Mouse (Mus musculus) kidney, postnatal 0 days (tissue): ENCODE measurements around the gene Tmub2. TPM values are rescaled to one million over a fixed set of nuclear protein-coding genes. Genes with fewer than 3 reads are reported as not detected.

Experiments
- ATAC-seq: fragments of 200-750 bp; cut with Nextera tagmentation; replicated peaks from 2 replicates; pipeline ENCODE4 v1.8.0; 2017; ENCODE audit warnings: low read depth, moderate number of reproducible peaks, moderate TSS enrichment, moderate library complexity; ENCODE audit not compliant: low FRiP score
- DNase-seq: peaks from one replicate; pipeline ENCODE4 v3.0.0-alpha.2; 2016; ENCODE audit warnings: low spot score
- H3K27ac ChIP-seq: fragments of 300-500 bp; sonication (generic); 2 replicates; pipeline ENCODE4 v1.5.1; 2014; ENCODE audit warnings: mild to moderate bottlenecking
- H3K27me3 ChIP-seq: fragments of 300-500 bp; sonication (generic); 2 replicates; pipeline ENCODE4 v1.6.1; 2014; ENCODE audit warnings: low read length, mixed read lengths; ENCODE audit not compliant: insufficient read depth
- H3K36me3 ChIP-seq: fragments of 300-500 bp; sonication (generic); 2 replicates; pipeline ENCODE4 v1.6.1; 2014; ENCODE audit warnings: low read length, mixed read lengths; ENCODE audit not compliant: insufficient read depth
- H3K4me1 ChIP-seq: fragments of 300-500 bp; sonication (generic); replicated peaks from 2 replicates; pipeline ENCODE4 v1.6.1; 2014; ENCODE audit warnings: antibody characterized with exemption, low read length, mixed read lengths; ENCODE audit not compliant: insufficient read depth
- H3K4me2 ChIP-seq: fragments of 300-500 bp; sonication (generic); 2 replicates; pipeline ENCODE4 v1.6.1; 2014; ENCODE audit warnings: mild to moderate bottlenecking, low read length, moderate library complexity, mixed read lengths
- H3K4me3 ChIP-seq: fragments of 300-500 bp; sonication (generic); replicated peaks from 2 replicates; pipeline ENCODE4 v1.5.1; 2014; ENCODE audit warnings: low read depth, low read length
- H3K9ac ChIP-seq: fragments of 300-500 bp; sonication (generic); 2 replicates; pipeline ENCODE4 v1.6.1; 2014; ENCODE audit warnings: low read depth, low read length
- H3K9me3 ChIP-seq: fragments of 300-500 bp; sonication (generic); replicated peaks from 2 replicates; pipeline ENCODE4 v1.6.1; 2016; ENCODE audit warnings: low read length, inconsistent platforms, mixed read lengths
- CTCF ChIP-seq: IDR thresholded peaks from 2 replicates; pipeline ENCODE4 v1.5.1; 2016; ENCODE audit warnings: antibody characterized with exemption, low read depth, mild to moderate bottlenecking, moderate library complexity
- WGBS: fragments of 180-500 bp; shearing (Covaris S2); extraction: QIAGEN DNeasy Blood & Tissue Kit; methylation state at CpG from one replicate; pipeline ENCODE4 v1.1.7; 2014; 5-methylcytosine and 5-hydroxymethylcytosine counted together
- polyA plus RNA-seq: library from polyadenylated mRNA; unstranded; fragments of >200 nt; fragmentation: Nextera tagmentation; extraction: Ambion mirVana; gene quantifications from 2 replicates; pipeline ENCODE4 v1.2.1, GENCODE M21; 2015

Gene Tmub2
- polyA plus RNA-seq, 1 experiment from 2014 or later: 46.1 TPM

DNA sequence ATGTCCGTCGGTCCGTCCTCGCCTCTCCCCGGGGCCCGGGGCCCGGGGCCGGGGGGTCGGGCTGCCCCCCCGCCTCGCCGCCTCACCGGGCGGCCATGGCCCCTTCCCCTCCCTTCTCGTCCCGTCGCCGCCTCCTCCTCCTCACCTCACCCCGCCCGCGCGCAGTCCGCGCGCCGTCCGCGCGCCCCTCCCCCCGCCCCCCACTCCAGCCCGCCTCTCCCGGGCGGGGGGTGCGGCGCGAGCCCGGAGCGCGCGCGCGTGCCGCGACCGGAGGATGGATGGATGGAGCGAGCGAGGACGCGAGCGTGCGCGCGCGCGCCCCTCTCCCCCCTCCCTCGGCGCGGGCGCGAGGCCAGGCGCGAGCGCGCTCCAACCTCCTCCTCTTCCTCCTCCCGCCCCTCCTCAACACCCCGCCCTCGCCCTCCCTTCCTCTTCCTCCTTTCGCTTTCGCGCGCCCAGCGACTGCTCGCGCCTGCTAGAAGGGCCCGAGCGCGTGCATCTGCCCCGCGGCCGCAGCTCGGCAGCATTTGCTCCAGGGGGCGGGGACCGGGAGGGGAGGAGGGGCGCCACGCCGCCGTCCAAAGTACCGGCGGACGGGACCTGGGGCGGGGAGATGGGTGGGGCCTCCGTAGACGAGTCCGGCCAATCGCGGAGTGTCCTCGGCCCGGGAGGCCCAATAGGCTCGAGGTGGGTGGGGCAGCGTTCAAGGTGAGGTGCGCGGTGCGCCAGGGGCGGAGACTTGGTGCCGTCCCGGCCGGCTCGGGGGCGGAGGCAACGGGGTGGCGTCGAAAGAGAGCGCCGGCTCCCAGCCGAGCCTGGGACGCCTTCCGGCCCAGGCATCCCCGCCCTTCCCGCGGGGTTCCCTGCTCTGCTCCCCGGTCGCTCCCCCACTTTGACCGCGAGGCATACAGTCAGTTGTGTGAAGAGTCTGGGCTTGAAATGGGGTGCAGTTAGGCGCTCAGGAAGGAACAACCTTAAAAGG lies 12.1 kb downstream of the Tmub2 start, which contains the start of gene Atxn7l3:
Gene Atxn7l3, minus strand, starts transcription at position 141 of the 982 bp plus-strand sequence.
- peak; percentile 99 for DNase-seq
- under 1% methylated on average over 71 of the region's 125 CpGs for WGBS
- H3K27me3 ChIP-seq: no peaks in the 10 kb centered on the region
- peak within 1 kb of the TSS; percentile 96 for H3K27ac ChIP-seq
- TF ChIP-seq CTCF: no peak
- peak within 1 kb of the TSS; percentile 88 for H3K9ac ChIP-seq
- peak within 1 kb of the TSS; percentile 69 for H3K4me2 ChIP-seq
- H3K9me3 ChIP-seq: no peaks in the 10 kb centered on the region
- peaks cover 11% of the 10 kb centered on the region; the same call in 1 of the 2 replicates for H3K4me1 ChIP-seq
- peak within 1 kb of the TSS; percentile 83 for H3K4me3 ChIP-seq
- ATAC-seq: peak; percentile 93
- peaks cover 20% of the 10 kb centered on the region for H3K36me3 ChIP-seq

DNA sequence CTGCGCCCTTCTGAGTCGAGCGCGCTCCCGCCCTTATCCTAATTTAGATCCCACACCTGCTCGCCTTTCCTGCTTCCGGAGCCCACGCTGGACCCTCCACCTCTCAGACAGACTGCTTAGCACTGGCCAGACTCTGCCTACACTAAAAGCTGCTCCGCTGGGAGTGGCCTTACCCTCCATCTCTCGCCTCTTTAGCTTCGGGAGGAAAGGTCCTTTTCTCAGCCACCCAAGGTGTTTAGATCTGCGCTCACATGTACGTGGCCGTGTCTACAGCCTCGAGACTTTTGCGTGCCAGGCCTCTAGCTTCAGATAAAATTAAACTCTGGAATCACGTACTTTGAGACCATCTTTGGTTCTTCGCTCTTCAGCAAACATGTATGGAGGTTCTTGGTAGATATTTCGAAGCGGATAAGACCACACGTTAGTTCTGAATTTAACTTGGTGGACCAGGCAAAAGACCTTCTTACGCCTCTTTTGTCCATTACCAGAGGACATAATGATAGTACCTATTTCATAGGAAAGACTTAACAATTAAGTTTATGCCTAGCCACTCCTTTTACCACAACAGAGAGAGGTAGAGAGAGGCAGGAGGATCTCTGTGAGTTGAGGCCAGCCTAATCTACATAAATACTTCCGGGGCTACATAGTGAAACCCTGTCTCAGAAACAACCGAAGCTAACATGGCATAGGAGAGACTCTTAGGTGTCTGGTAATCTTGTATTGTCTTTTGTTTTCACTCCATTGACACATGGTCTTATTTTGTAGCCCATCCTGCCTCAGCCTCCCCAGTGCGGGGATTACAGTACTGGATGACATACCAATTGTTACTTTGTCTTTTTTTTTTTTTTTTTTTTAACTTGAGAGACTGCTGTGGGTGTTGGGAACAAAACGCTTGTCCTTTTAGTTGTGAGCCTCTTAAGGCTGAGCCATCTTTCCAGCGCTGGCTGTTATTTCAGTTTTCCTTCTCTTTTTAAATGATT lies 13.1 kb downstream of the Tmub2 start:
- Histone ChIP-seq H3K36me3 (peaks cover 11% of the 10 kb centered on the region; the same call in 1 of the 2 replicates), H3K27ac (peak overlapping the region; percentile 96), H3K27me3 (no peaks in the 10 kb centered on the region), H3K4me2 (peak overlapping the region; percentile 69), H3K4me1 (peaks cover 11% of the 10 kb centered on the region; the same call in 1 of the 2 replicates), H3K9ac (peak overlapping the region; percentile 65), H3K4me3 (peak overlapping the region; percentile 83), H3K9me3 (no peaks in the 10 kb centered on the region)
- no peak for DNase-seq
- WGBS: 24% methylated on average over 27 of the region's 27 CpGs
- no peak for TF ChIP-seq CTCF
- peak; percentile 12 for ATAC-seq

DNA sequence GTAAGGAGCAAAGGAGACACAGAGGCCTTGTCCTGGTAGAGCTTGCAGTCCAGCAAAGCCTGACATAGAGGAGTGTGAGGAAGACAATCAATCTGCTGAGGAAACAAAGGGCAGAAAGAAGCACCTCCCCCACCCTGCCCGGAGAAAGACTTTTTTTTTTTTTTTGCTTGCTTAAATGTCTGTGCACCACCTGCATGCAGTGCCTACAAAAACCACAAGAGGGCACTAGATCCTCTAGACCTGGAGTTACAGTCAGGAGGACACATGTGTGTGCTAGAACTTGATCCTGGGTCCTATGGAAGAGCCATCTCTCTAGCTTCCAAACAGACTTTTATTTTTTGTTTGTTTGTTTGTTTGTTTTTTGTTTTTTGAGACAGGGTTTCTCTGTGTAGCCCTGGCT lies 15.1 kb downstream of the Tmub2 start:
- Histone ChIP-seq H3K9ac (no peak overlapping the region), H3K4me1 (peaks cover 8% of the 10 kb centered on the region; the same call in 1 of the 2 replicates), H3K4me2 (no peak overlapping the region), H3K27me3 (no peaks in the 10 kb centered on the region), H3K27ac (no peak overlapping the region), H3K36me3 (no peaks in the 10 kb centered on the region), H3K4me3 (no peak overlapping the region), H3K9me3 (no peaks in the 10 kb centered on the region)
- ATAC-seq (no peak), DNase-seq (peak; percentile 61)
- peak; percentile 74 for TF ChIP-seq CTCF
- 10% methylated on average over 1 of the region's 1 CpGs for WGBS

- no peak for TF ChIP-seq CTCF
- H3K4me3 ChIP-seq: no peak overlapping the region
- H3K27me3 ChIP-seq: no peaks in the 10 kb centered on the region
- no peaks in the 10 kb centered on the region for H3K9me3 ChIP-seq
- no peak for ATAC-seq
- no peak overlapping the region for H3K4me2 ChIP-seq
- WGBS: 42% methylated on average over 2 of the region's 2 CpGs
- no peak overlapping the region for H3K27ac ChIP-seq
- H3K36me3 ChIP-seq: peaks cover 21% of the 10 kb centered on the region; the same call in 1 of the 2 replicates
- no peak overlapping the region for H3K9ac ChIP-seq
- DNase-seq: no peak
- H3K4me1 ChIP-seq: no peaks in the 10 kb centered on the region
Measured at GRCm38 (mm10) chr11:102304141-102304540, 19.4 kb downstream of the Tmub2 start.

DNA sequence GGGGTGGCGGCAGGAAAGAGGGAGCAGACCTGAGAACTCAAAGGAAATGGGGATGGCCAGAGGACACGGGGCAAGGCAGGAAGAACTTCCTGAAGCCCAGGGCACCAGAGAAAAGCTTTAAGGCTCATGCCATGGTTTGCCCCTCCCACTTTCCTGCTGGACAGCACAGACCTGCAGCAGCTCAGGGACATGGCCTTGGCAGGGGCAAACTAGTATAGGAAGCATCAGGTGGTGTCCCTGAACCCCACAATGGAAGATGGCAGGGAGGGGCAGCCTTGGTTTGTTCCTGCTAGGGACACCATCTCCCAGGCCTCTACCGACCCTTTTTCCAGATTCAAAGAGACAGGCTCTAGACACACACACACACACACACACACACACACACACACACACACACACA lies 20.6 kb downstream of the Tmub2 start:
- H3K4me1 ChIP-seq: peaks cover 8% of the 10 kb centered on the region; the same call in 1 of the 2 replicates
- H3K9me3 ChIP-seq: no peaks in the 10 kb centered on the region
- TF ChIP-seq CTCF: no peak
- no peak overlapping the region for H3K27ac ChIP-seq
- 48% methylated on average over 3 of the region's 3 CpGs for WGBS
- no peak overlapping the region for H3K4me2 ChIP-seq
- H3K9ac ChIP-seq: no peak overlapping the region
- H3K4me3 ChIP-seq: no peak overlapping the region
- peaks cover 27% of the 10 kb centered on the region for H3K36me3 ChIP-seq
- DNase-seq (no peak), ATAC-seq (no peak)
- H3K27me3 ChIP-seq: no peaks in the 10 kb centered on the region
